Mouse (Mus musculus) lung, embryonic 14.5 days (tissue): Measurements from ENCODE around the gene Prkag2. TPM values are rescaled to one million over a fixed set of nuclear protein-coding genes. Genes with fewer than 3 reads are reported as not detected.

ENCODE experiments used
- ATAC-seq: fragments of 200-750 bp; cut with Nextera tagmentation; 2 replicates; pipeline ENCODE4 v1.8.0; 2017; ENCODE audit warnings: mild to moderate bottlenecking, moderate TSS enrichment, moderate library complexity; ENCODE audit not compliant: insufficient read depth
- DNase-seq: peaks from one replicate; pipeline ENCODE4 v3.0.0-alpha.2; 2015
- H3K27ac ChIP-seq: fragments of 300-500 bp; sonication (generic); 2 replicates; pipeline ENCODE4 v1.5.1; 2014; ENCODE audit warnings: low read depth, mild to moderate bottlenecking, moderate library complexity
- H3K27me3 ChIP-seq: fragments of 300-500 bp; sonication (generic); 2 replicates; pipeline ENCODE4 v1.6.1; 2014; ENCODE audit warnings: low read length, control low read depth; ENCODE audit not compliant: insufficient read depth
- H3K36me3 ChIP-seq: fragments of 300-500 bp; sonication (generic); 2 replicates; pipeline ENCODE4 v1.6.1; 2014; ENCODE audit warnings: control low read depth; ENCODE audit not compliant: insufficient read depth
- H3K4me1 ChIP-seq: fragments of 300-500 bp; sonication (generic); 2 replicates; pipeline ENCODE4 v1.6.1; 2014; ENCODE audit warnings: antibody characterized with exemption, control low read depth; ENCODE audit not compliant: insufficient read depth
- H3K4me2 ChIP-seq: fragments of 300-500 bp; sonication (generic); 2 replicates; pipeline ENCODE4 v1.6.1; 2014; ENCODE audit warnings: mild to moderate bottlenecking
- H3K4me3 ChIP-seq: fragments of 300-500 bp; sonication (generic); 2 replicates; pipeline ENCODE4 v1.5.1; 2014; ENCODE audit warnings: low read depth, low read length
- H3K9ac ChIP-seq: fragments of 300-500 bp; sonication (generic); 2 replicates; pipeline ENCODE4 v1.6.1; 2014
- H3K9me3 ChIP-seq: fragments of 300-500 bp; sonication (generic); 2 replicates; pipeline ENCODE4 v1.6.1; 2016; ENCODE audit warnings: low read depth, low read length, control low read depth
- CTCF ChIP-seq: IDR thresholded peaks from 2 replicates; pipeline ENCODE4 v1.5.1; 2016; ENCODE audit warnings: antibody characterized with exemption, low read depth
- WGBS: fragments of 180-500 bp; shearing (Covaris S2); extraction: QIAGEN DNeasy Blood & Tissue Kit; methylation state at CpG from one replicate; pipeline ENCODE4 v1.1.7; 2014; 5-methylcytosine and 5-hydroxymethylcytosine counted together
- polyA plus RNA-seq: library from polyadenylated mRNA; unstranded; fragments of >200 nt; fragmentation: Nextera tagmentation; extraction: Ambion mirVana; gene quantifications from 2 replicates; pipeline ENCODE4 v1.2.1, GENCODE M21; 2014

Gene Prkag2
- polyA plus RNA-seq, 1 experiment from 2014 or later = 25.6 TPM

DNA sequence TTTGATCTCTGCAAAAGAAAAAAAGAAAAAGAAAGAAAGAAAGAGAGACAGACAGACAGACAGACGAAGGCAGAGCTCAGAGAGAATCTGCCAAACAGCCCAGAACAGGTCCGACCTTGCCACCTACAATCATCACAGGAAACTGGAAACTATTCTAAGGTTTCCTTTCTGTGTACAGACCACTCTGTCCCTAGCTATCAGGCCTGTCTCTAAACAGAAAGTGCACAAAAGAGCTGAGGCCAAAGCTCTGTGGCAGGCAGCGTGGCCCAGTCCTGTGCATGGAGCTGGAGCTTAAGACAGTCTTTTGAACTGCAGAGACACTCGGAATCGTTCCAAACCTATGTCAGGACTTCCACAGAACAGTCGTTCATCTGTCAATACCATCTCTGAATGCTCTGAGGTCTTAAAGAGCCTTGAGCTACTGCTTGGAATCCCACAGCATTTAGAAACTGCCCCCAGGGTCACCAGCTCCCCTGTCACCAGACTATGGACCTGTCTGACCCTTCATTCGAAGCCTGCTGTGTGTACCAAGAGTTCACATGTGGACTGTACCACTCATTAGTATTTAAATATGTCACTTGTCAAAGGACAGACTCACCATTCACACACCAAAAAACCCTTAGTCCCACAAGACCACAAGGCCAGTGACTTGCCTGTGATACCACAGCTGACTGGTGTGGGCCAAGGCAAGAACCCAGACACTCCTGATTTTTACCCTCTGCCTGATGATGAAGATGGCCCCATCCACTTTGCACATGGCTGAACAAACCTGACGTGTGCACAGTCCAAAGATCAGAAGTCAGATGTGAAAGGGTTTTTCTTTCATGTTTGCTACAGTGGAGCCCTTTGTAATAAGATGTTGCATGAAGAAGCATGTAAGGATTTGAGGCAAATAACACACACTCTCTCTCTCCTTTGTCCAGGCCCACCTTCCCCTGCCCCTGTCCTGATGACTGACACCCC, 35.9 kb downstream of the Prkag2 start:
- Histone ChIP-seq H3K27me3 (no peaks in the 10 kb centered on the region), H3K4me1 (peaks cover 23% of the 10 kb centered on the region), H3K9ac (no peak overlapping the region), H3K4me2 (no peak overlapping the region), H3K36me3 (no peaks in the 10 kb centered on the region), H3K27ac (no peak overlapping the region), H3K9me3 (no peaks in the 10 kb centered on the region), H3K4me3 (no peak overlapping the region)
- TF ChIP-seq CTCF = no peak
- ATAC-seq (no peak), DNase-seq (no peak)
- 48% methylated on average over 8 of the region's 8 CpGs for WGBS

GRCm38 (mm10) chr5:25062506-25063132, 37.8 kb downstream of the Prkag2 start:
- no peak overlapping the region for H3K27ac ChIP-seq
- WGBS = 35% methylated on average over 17 of the region's 17 CpGs
- no peaks in the 10 kb centered on the region for H3K9me3 ChIP-seq
- no peak overlapping the region for H3K4me3 ChIP-seq
- no peaks in the 10 kb centered on the region for H3K27me3 ChIP-seq
- peaks cover 35% of the 10 kb centered on the region for H3K4me1 ChIP-seq
- no peak for TF ChIP-seq CTCF
- DNase-seq (peak; percentile 52), ATAC-seq (0 out of 2 replicates have a peak, but pooled peaks have one; percentile 23)
- no peak overlapping the region; the same call in 1 of the 2 replicates for H3K4me2 ChIP-seq
- H3K36me3 ChIP-seq = no peaks in the 10 kb centered on the region
- H3K9ac ChIP-seq = no peak overlapping the region

DNA sequence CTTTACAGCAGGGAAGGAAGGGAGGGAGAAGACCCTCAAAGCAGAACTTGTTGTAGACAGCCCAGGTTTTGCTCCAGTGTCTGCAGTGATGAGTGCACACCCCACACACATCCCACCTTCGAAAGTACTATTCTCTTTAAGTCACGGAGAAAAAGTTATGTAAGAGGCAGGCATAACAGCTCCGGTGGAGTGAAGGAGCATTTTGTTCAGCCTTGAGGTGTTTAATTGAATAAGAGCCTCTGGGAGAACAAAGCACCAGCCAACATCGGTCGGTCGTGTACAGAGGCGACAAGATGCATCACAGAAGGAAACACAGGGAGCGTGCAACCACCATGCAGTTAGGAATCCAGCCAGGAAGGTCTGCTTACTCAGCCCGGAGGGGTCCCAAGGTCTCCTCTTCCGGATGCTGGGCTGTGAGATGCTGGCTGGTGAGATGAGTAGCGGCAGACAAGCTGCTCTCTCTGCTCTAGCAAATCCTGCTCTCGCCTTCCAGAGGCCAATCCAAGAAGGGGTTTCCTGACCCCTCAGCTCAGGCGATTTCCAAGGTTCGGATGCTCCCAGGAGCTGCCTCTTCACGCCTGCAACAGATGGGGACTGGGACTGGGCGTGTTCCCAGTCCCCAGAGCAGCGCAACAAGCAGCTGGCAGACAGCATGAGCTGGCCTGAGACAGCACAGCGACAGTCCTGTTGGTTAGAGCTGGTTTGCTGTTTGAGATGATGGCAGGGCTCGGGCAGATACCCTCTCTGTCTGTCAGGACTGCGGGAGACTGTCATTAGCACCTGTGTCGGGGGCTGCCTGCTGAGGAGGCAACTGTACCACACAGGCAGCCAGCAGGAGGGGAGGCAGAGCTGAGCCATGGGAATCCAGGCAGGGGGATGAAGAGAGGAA, 41.3 kb downstream of the Prkag2 start:
- DNase-seq = peak; percentile 75
- no peak overlapping the region for H3K9ac ChIP-seq
- H3K36me3 ChIP-seq = no peaks in the 10 kb centered on the region
- no peaks in the 10 kb centered on the region for H3K9me3 ChIP-seq
- H3K4me3 ChIP-seq = no peak overlapping the region
- H3K4me1 ChIP-seq = peaks cover 17% of the 10 kb centered on the region
- no peaks in the 10 kb centered on the region for H3K27me3 ChIP-seq
- H3K27ac ChIP-seq = no peak overlapping the region
- peak; percentile 65 for ATAC-seq
- 13% methylated on average over 21 of the region's 21 CpGs for WGBS
- no peak for TF ChIP-seq CTCF
- H3K4me2 ChIP-seq = peak overlapping the region; percentile 18; the same call in 1 of the 2 replicates

GRCm38 (mm10) chr5:25058417-25058816, 42.0 kb downstream of the Prkag2 start:
- H3K27ac ChIP-seq = no peak overlapping the region
- no peak overlapping the region for H3K9ac ChIP-seq
- H3K27me3 ChIP-seq = no peaks in the 10 kb centered on the region
- H3K36me3 ChIP-seq = no peaks in the 10 kb centered on the region
- no peak overlapping the region for H3K4me2 ChIP-seq
- ATAC-seq = peak; percentile 69
- H3K9me3 ChIP-seq = no peaks in the 10 kb centered on the region
- 34% methylated on average over 7 of the region's 7 CpGs for WGBS
- no peak overlapping the region for H3K4me3 ChIP-seq
- H3K4me1 ChIP-seq = peaks cover 19% of the 10 kb centered on the region
- no peak for TF ChIP-seq CTCF
- peak; percentile 77 for DNase-seq

GRCm38 (mm10) chr5:25055288-25055687, 45.2 kb downstream of the Prkag2 start:
- no peak overlapping the region for H3K27ac ChIP-seq
- WGBS = 51% methylated on average over 4 of the region's 4 CpGs
- H3K4me3 ChIP-seq = no peak overlapping the region
- no peaks in the 10 kb centered on the region for H3K36me3 ChIP-seq
- no peak for TF ChIP-seq CTCF
- no peak overlapping the region for H3K9ac ChIP-seq
- no peaks in the 10 kb centered on the region for H3K9me3 ChIP-seq
- peaks cover 19% of the 10 kb centered on the region for H3K4me1 ChIP-seq
- no peak overlapping the region for H3K4me2 ChIP-seq
- ATAC-seq (no peak), DNase-seq (no peak)
- no peaks in the 10 kb centered on the region for H3K27me3 ChIP-seq

- Histone ChIP-seq H3K9ac (no peak overlapping the region), H3K27me3 (no peaks in the 10 kb centered on the region), H3K4me1 (peaks cover 13% of the 10 kb centered on the region), H3K4me2 (no peak overlapping the region), H3K9me3 (no peaks in the 10 kb centered on the region), H3K36me3 (no peaks in the 10 kb centered on the region), H3K27ac (no peak overlapping the region), H3K4me3 (no peak overlapping the region)
- DNase-seq (no peak), ATAC-seq (no peak)
- 62% methylated on average over 7 of the region's 7 CpGs for WGBS
- TF ChIP-seq CTCF = no peak
Observed at GRCm38 (mm10) chr5:25053971-25054658, 46.3 kb downstream of the Prkag2 start.
